Mouse (Mus musculus) heart, adult 2 months (tissue): ENCODE measurements around the gene Tmem243. TPM values are rescaled to one million over a fixed set of nuclear protein-coding genes. Genes with fewer than 3 reads are reported as not detected.

ENCODE experiments used
- DNase-seq, 2 experiments: peaks; one replicate each; pipeline ENCODE4 v3.0.0; 2021
- H3K27ac ChIP-seq: fragments of 200-600 bp; 2 replicates; pipeline ENCODE4 v1.8.1; 2022
- H3K27me3 ChIP-seq: fragments of 200-500 bp; 2 replicates; pipeline ENCODE4 v1.6.1; 2012; ENCODE audit warnings: mild to moderate bottlenecking, low read length, inconsistent platforms, mixed read lengths; ENCODE audit not compliant: control insufficient read depth, insufficient read depth
- H3K36me3 ChIP-seq: fragments of 200-500 bp; 2 replicates; pipeline ENCODE4 v1.6.1; 2012; ENCODE audit warnings: low read length, inconsistent platforms; ENCODE audit not compliant: control insufficient read depth, insufficient read depth
- H3K4me1 ChIP-seq: fragments of 200-500 bp; 2 replicates; pipeline ENCODE4 v1.6.1; 2011; ENCODE audit warnings: low read length; ENCODE audit not compliant: control insufficient read depth, insufficient read depth
- H3K4me3 ChIP-seq: fragments of 200-600 bp; 2 replicates; pipeline ENCODE4 v1.8.1; 2022
- H3K79me2 ChIP-seq: fragments of 200-500 bp; replicated peaks from 2 replicates; pipeline ENCODE4 v1.6.1; 2012; ENCODE audit warnings: mild to moderate bottlenecking, inconsistent platforms, low read length, moderate library complexity, mixed read lengths; ENCODE audit not compliant: control insufficient read depth, insufficient read depth
- H3K9ac ChIP-seq: fragments of 200-500 bp; 2 replicates; pipeline ENCODE4 v1.6.1; 2012; ENCODE audit warnings: low read depth, mild to moderate bottlenecking, control low read depth, inconsistent platforms, low read length, mixed read lengths
- CTCF ChIP-seq: fragments of 200-600 bp; IDR thresholded peaks from 2 replicates; pipeline ENCODE4 v1.8.1; 2022; ENCODE audit warnings: antibody characterized with exemption, mild to moderate bottlenecking, moderate library complexity
- EP300 ChIP-seq: fragments of 200-500 bp; IDR thresholded peaks from 2 replicates; pipeline ENCODE4 v1.6.1; 2011; ENCODE audit warnings: low read depth, low read length, control low read depth; ENCODE audit not compliant: insufficient read depth
- POLR2A ChIP-seq: fragments of 200-500 bp; IDR thresholded peaks from 2 replicates; pipeline ENCODE4 v1.6.1; 2011; ENCODE audit warnings: mild to moderate bottlenecking, low read depth, low read length, control low read depth; ENCODE audit not compliant: insufficient read depth
- WGBS: fragments of 180-500 bp; shearing (Covaris S2); methylation state at CpG from one replicate; pipeline ENCODE4 v1.1.7; 2018; 5-methylcytosine and 5-hydroxymethylcytosine counted together
- intact Hi-C: fragments of 180-260 bp; cut with DNase I; formaldehyde crosslinking; loops from one replicate; pipeline ENCODE4 v1.15.1; 2025
- polyA plus RNA-seq: library from polyadenylated mRNA; depleted of rRNA; stranded (reverse); fragments of >200 nt; gene quantifications from 2 replicates; pipeline ENCODE4 v1.2.3, GENCODE M21; 2012
- total RNA-seq, 2 experiments: library from RNA; stranded (reverse); gene quantifications; 2 replicates each; pipeline ENCODE4 v1.2.3; 2021

Gene Tmem243
- total and polyA plus RNA-seq, 3 experiments: 8.1 to 14.0 (median 9.8) TPM

GRCm38 (mm10) chr5:9111285-9111684 lies 10.8 kb downstream of the Tmem243 start:
- TF ChIP-seq POLR2A (no peak), CTCF (no peak), EP300 (no peak)
- no peak overlapping the region for H3K9ac ChIP-seq
- intact Hi-C loops: loop anchor here (1.0 to 5.0 kb wide), 3 partner anchors 38 to 244 kb away; no protein-coding TSS in a partner anchor
- no peak for DNase-seq
- H3K27me3 ChIP-seq: no peaks in the 10 kb centered on the region
- peaks cover 4% of the 10 kb centered on the region; the same call in 1 of the 2 replicates for H3K79me2 ChIP-seq
- H3K4me1 ChIP-seq: peaks cover 3% of the 10 kb centered on the region
- 73% methylated on average over 2 of the region's 2 CpGs for WGBS
- no peak overlapping the region for H3K27ac ChIP-seq
- peaks cover 2% of the 10 kb centered on the region; the same call in 1 of the 2 replicates for H3K36me3 ChIP-seq
- H3K4me3 ChIP-seq: no peak overlapping the region

- no peaks in the 10 kb centered on the region for H3K27me3 ChIP-seq
- no peak overlapping the region for H3K27ac ChIP-seq
- intact Hi-C loops: loop anchor here (1.0 to 5.0 kb wide), 3 partner anchors 38 to 244 kb away; no protein-coding TSS in a partner anchor
- WGBS: 5% methylated on average over 5 of the region's 5 CpGs
- H3K4me1 ChIP-seq: peaks cover 3% of the 10 kb centered on the region
- no peak overlapping the region for H3K9ac ChIP-seq
- DNase-seq: peak; percentile 38 to 44
- H3K36me3 ChIP-seq: peaks cover 2% of the 10 kb centered on the region; the same call in 1 of the 2 replicates
- no peak for TF ChIP-seq EP300
- TF ChIP-seq POLR2A: no peak
- TF ChIP-seq CTCF: peak; percentile 86
- H3K4me3 ChIP-seq: no peak overlapping the region
- peaks cover 4% of the 10 kb centered on the region; the same call in 1 of the 2 replicates for H3K79me2 ChIP-seq
Measured at GRCm38 (mm10) chr5:9111759-9112158, 11.3 kb downstream of the Tmem243 start.

- no peak for TF ChIP-seq CTCF
- no peak for TF ChIP-seq POLR2A
- TF ChIP-seq EP300: no peak
- Histone ChIP-seq H3K9ac (no peak overlapping the region), H3K79me2 (peaks cover 4% of the 10 kb centered on the region; the same call in 1 of the 2 replicates), H3K27ac (no peak overlapping the region), H3K36me3 (peaks cover 3% of the 10 kb centered on the region), H3K27me3 (no peaks in the 10 kb centered on the region), H3K4me3 (no peak overlapping the region), H3K4me1 (peaks cover 1% of the 10 kb centered on the region; the same call in 1 of the 2 replicates)
- intact Hi-C loops: loop anchor here (5.0 kb wide), 2 partner anchors 43 to 247 kb away; no protein-coding TSS in a partner anchor
- DNase-seq: no peak
- WGBS: 52% methylated on average over 6 of the region's 6 CpGs
Measured at GRCm38 (mm10) chr5:9114162-9114561, 13.7 kb downstream of the Tmem243 start.

GRCm38 (mm10) chr5:9124134-9124533 lies 23.7 kb downstream of the Tmem243 start:
- H3K4me3 ChIP-seq: no peak overlapping the region
- H3K27ac ChIP-seq: no peak overlapping the region
- H3K36me3 ChIP-seq: peaks cover 12% of the 10 kb centered on the region
- DNase-seq: no peak
- H3K9ac ChIP-seq: no peak overlapping the region
- no peaks in the 10 kb centered on the region for H3K79me2 ChIP-seq
- WGBS: 85% methylated on average over 2 of the region's 2 CpGs
- intact Hi-C loops: no loop called here
- H3K4me1 ChIP-seq: no peaks in the 10 kb centered on the region; the same call in 1 of the 2 replicates
- TF ChIP-seq POLR2A (no peak), CTCF (no peak)
- no peaks in the 10 kb centered on the region for H3K27me3 ChIP-seq

GRCm38 (mm10) chr5:9128566-9128965 lies 28.1 kb downstream of the Tmem243 start:
- H3K27ac ChIP-seq: no peak overlapping the region
- intact Hi-C loops: no loop called here
- H3K27me3 ChIP-seq: no peaks in the 10 kb centered on the region
- no peak overlapping the region for H3K4me3 ChIP-seq
- H3K4me1 ChIP-seq: no peaks in the 10 kb centered on the region; the same call in 1 of the 2 replicates
- no peak for DNase-seq
- no peak for TF ChIP-seq POLR2A
- no peak for TF ChIP-seq CTCF
- no peak for TF ChIP-seq EP300
- H3K79me2 ChIP-seq: no peaks in the 10 kb centered on the region
- WGBS: 86% methylated on average over 12 of the region's 12 CpGs
- H3K36me3 ChIP-seq: peaks cover 19% of the 10 kb centered on the region
- H3K9ac ChIP-seq: no peak overlapping the region

GRCm38 (mm10) chr5:9131786-9132185 lies 31.3 kb downstream of the Tmem243 start:
- H3K27me3 ChIP-seq: no peaks in the 10 kb centered on the region
- TF ChIP-seq EP300 (no peak), POLR2A (no peak), CTCF (no peak)
- no peak overlapping the region for H3K4me3 ChIP-seq
- no peaks in the 10 kb centered on the region for H3K4me1 ChIP-seq
- no peak overlapping the region for H3K27ac ChIP-seq
- 88% methylated on average over 7 of the region's 7 CpGs for WGBS
- DNase-seq: no peak
- peaks cover 13% of the 10 kb centered on the region for H3K36me3 ChIP-seq
- no peaks in the 10 kb centered on the region for H3K79me2 ChIP-seq
- intact Hi-C loops: no loop called here
- H3K9ac ChIP-seq: no peak overlapping the region
